Mouse (Mus musculus): ENCODE data around the gene Spaar. TPM values are rescaled to one million over a fixed set of nuclear protein-coding genes. Genes with fewer than 3 reads are reported as not detected.

Gene Spaar
- polyA plus RNA-seq (2016; fragmentation: Nextera tagmentation; extraction: Ambion mirVana), result not detected in 2 replicates

DNA sequence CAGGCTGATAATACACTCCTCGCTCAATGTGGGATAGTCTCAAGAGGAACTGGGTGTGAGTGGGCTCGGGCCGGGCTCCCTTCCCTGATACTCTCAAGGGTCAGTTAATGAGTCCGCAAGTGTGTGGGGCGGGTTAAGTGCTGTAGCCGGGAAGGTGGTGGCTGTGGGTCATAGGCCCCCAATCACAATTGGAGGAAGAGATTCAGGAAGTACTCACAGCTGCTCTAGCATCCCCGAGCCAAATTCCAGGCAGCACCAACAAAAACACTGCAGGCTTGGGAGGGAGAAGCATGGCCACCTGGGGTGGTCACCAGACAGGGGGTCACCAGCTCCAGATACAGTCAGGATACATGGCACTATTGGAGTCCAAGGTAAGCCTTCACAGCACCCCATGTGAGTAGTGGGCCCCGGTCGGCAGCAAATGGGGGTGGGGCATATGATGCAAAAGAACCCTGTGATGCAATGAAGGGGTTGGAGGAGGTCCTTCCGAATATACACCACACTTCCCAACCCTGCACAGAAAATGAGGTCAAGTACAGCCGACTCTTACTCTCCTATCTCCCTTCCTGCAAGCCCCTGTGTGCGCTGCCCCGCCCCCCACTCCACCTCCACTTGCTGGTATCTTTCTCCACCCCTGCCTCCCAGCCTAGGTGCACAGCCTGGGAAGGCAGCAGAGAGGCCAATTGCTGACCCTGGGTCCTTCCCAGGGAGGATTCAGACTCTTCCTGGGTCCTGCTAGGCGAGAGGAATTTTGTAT, at the start of gene Spaar:
Gene Spaar, plus strand, starts transcription at position 241 of the 757 bp plus-strand sequence.
- H3K36me3 ChIP-seq, result no peaks in the 10 kb centered on the region
- H3K27ac ChIP-seq, result no peak within 1 kb of the TSS
- ATAC-seq (ENCODE audit: low FRiP score, low read depth), result no peak
- H3K9me3 ChIP-seq, result no peaks in the 10 kb centered on the region
- H3K4me3 ChIP-seq, result no peak within 1 kb of the TSS
- H3K27me3 ChIP-seq (replicated peaks), result no peaks in the 10 kb centered on the region
- no peak within 1 kb of the TSS for H3K9ac ChIP-seq
- H3K4me2 ChIP-seq (replicated peaks), result no peak within 1 kb of the TSS
- H3K4me1 ChIP-seq, result no peaks in the 10 kb centered on the region
- WGBS, result 71% methylated on average over 14 of the region's 14 CpGs

DNA sequence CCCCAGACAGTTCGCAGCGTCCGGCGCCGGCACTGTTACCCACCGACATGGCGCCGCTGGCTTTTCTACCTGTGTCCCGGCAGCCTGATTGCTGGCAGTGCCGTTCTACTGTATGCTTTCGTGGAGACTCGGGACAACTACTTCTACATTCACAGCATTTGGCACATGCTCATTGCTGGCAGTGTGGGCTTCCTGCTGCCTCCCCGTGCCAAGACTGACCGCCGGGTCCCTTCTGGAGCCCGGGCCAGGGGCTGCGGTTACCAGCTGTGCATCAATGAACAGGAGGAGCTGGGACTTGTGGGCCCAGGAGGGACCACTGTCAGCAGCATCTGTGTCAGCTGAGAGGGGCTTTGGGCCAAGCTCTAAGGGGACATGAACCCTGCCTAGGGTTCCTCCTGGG, 39.8 kb upstream of the Spaar start:
- Histone ChIP-seq H3K9me3 (no peaks in the 10 kb centered on the region), H3K4me1 (no peaks in the 10 kb centered on the region), H3K9ac (no peak overlapping the region), H3K27me3 (replicated peaks) (no peaks in the 10 kb centered on the region), H3K27ac (no peak overlapping the region), H3K4me3 (no peak overlapping the region), H3K4me2 (replicated peaks) (no peak overlapping the region), H3K36me3 (peaks cover 42% of the 10 kb centered on the region)
- ATAC-seq (ENCODE audit: low FRiP score, low read depth), result no peak
- 94% methylated on average over 17 of the region's 17 CpGs for WGBS

DNA sequence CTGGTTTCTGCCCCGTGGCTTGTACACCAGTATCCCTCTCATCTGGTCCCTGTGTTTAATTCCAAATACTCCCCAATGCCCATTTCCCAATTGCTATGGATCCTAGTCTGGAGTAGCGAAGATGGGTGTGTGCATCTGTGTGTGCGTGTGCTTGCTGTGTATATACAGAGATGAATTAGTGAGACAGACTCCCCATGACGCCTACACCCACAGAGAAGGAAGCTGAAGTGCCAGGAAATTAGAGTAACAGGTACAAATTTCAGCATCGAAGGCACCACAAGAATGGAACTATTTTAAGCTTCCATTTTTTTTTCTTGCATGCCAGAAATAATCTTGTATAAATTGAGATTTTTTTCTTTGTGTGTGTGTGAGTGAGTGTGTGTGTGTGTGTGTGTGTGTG, 38.8 kb upstream of the Spaar start:
- no peak overlapping the region for H3K4me3 ChIP-seq
- no peaks in the 10 kb centered on the region for H3K27me3 ChIP-seq (replicated peaks)
- 86% methylated on average over 5 of the region's 5 CpGs for WGBS
- no peaks in the 10 kb centered on the region for H3K9me3 ChIP-seq
- H3K27ac ChIP-seq, result no peak overlapping the region
- H3K4me2 ChIP-seq (replicated peaks), result no peak overlapping the region
- H3K9ac ChIP-seq, result no peak overlapping the region
- peaks cover 32% of the 10 kb centered on the region for H3K36me3 ChIP-seq
- ATAC-seq (ENCODE audit: low FRiP score, low read depth), result no peak
- no peaks in the 10 kb centered on the region for H3K4me1 ChIP-seq

DNA sequence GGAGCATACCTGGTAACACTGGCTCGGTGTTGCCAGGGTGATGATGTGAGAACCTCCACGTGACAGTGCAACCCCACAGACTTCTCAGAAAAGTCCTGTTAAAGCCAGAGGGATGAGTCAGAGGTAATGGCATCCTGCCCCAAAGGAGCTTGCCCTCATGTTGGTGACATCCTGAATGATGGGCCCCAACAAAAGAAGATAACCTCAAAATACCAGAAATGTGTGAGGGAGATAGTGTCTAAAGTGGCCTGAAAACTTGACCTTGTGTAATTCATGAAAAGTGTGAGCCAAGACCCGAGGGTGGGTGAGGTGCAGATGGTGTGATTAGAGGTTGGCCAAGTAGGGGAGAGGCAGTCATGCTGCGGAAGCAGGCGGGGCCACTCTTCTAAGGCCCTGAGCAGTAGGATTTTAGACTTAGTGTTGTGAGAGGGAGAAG, 36.0 kb upstream of the Spaar start:
- Histone ChIP-seq H3K4me1 (no peaks in the 10 kb centered on the region), H3K4me3 (no peak overlapping the region), H3K9ac (no peak overlapping the region), H3K27me3 (replicated peaks) (no peaks in the 10 kb centered on the region), H3K36me3 (peaks cover 19% of the 10 kb centered on the region), H3K4me2 (replicated peaks) (no peak overlapping the region), H3K27ac (no peak overlapping the region), H3K9me3 (no peaks in the 10 kb centered on the region)
- no peak for ATAC-seq (ENCODE audit: low FRiP score, low read depth)
- WGBS, result 81% methylated on average over 5 of the region's 5 CpGs

DNA sequence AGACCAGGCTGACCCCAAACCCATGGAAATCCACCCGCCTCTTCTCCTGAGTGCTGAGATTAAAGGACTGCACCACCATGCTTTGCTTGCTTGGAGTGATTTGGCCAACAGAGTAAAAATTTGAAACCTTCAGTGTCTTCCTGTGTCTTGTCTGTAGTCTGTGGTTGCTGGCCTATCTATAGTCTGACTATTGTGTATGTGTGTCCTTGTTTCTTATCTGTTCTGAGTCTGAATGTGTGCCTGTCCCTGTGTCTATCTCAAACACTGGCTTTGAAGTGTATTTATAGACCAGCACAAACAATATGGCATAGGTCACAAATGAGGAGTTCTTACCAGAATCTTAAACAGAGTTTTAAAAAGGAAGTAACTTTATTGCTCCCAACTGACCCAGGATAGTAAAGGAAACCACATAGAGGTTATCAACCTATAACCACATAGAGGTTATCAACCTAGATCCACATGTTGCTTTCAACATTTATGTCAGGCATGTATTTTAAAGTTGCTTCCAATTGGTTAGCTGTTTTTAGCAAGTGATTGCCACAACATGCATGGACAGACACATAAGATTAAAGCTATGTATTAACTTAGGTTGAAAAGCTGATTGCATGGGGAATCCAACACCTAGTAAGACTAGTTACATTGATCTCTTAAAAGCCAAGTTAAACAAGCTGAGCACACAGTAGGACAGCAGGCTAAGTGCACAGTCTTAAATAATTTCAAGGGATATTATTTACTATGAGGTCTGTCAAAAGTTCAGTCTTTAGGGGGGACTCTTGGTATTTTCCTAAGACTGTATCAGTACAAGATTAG, 35.2 kb upstream of the Spaar start:
- H3K4me3 ChIP-seq, result no peak overlapping the region
- 81% methylated on average over 1 of the region's 1 CpGs for WGBS
- H3K36me3 ChIP-seq, result peaks cover 11% of the 10 kb centered on the region
- no peak overlapping the region for H3K9ac ChIP-seq
- no peak for ATAC-seq (ENCODE audit: low FRiP score, low read depth)
- H3K4me1 ChIP-seq, result no peaks in the 10 kb centered on the region
- no peak overlapping the region for H3K27ac ChIP-seq
- H3K4me2 ChIP-seq (replicated peaks), result no peak overlapping the region
- no peaks in the 10 kb centered on the region for H3K27me3 ChIP-seq (replicated peaks)
- H3K9me3 ChIP-seq, result no peaks in the 10 kb centered on the region

DNA sequence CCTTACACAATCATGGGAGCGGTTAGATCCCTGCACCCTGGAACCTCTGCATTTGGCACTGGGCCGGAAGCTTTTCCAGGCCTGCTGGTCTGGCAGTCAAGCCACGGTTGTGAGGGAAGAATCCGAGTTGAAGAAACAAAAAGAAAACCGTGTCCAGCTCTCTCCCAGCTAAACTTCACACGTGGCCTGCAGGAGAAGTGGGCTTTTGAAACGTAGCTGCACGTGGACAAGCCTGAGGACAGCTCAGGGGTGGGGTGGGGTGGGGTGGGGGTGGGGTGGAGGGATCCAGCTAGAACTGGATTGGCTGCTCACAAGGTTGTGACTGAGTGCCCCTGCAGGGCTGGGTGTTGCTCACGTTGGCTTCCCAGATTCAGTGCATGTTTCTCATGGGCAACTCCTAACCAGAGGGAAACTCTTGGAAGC, 34.6 kb upstream of the Spaar start:
- Histone ChIP-seq H3K27ac (no peak overlapping the region), H3K36me3 (peaks cover 4% of the 10 kb centered on the region; the same call in 1 of the 2 replicates), H3K4me2 (replicated peaks) (no peak overlapping the region), H3K27me3 (replicated peaks) (no peaks in the 10 kb centered on the region), H3K4me1 (no peaks in the 10 kb centered on the region), H3K9me3 (no peaks in the 10 kb centered on the region), H3K9ac (no peak overlapping the region), H3K4me3 (no peak overlapping the region)
- 35% methylated on average over 9 of the region's 9 CpGs for WGBS
- ATAC-seq (ENCODE audit: low FRiP score, low read depth), result no peak

DNA sequence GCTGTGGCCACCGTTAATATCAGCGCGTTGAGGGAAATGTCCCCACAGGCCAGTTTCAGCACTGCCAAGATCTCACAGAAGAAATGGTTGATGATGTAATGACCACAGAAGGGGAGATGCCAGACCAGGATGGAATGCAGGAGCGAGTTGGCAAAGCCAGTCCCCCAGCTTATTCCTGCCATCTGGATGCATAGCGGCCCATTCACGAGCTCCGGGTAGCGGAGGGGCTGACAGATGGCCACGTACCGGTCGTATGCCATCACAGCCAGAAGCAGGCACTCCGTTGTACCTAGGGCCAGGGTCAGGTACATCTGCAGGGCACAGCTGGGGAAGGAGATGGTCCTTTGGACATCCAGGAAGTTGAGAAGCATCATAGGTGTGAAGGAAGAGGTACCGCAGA, 33.3 kb upstream of the Spaar start:
- no peaks in the 10 kb centered on the region for H3K4me1 ChIP-seq
- 90% methylated on average over 13 of the region's 13 CpGs for WGBS
- no peak overlapping the region for H3K4me3 ChIP-seq
- H3K9ac ChIP-seq, result no peak overlapping the region
- no peak for ATAC-seq (ENCODE audit: low FRiP score, low read depth)
- H3K36me3 ChIP-seq, result no peaks in the 10 kb centered on the region
- H3K4me2 ChIP-seq (replicated peaks), result no peak overlapping the region
- H3K27me3 ChIP-seq (replicated peaks), result no peaks in the 10 kb centered on the region
- H3K27ac ChIP-seq, result no peak overlapping the region
- H3K9me3 ChIP-seq, result no peaks in the 10 kb centered on the region

DNA sequence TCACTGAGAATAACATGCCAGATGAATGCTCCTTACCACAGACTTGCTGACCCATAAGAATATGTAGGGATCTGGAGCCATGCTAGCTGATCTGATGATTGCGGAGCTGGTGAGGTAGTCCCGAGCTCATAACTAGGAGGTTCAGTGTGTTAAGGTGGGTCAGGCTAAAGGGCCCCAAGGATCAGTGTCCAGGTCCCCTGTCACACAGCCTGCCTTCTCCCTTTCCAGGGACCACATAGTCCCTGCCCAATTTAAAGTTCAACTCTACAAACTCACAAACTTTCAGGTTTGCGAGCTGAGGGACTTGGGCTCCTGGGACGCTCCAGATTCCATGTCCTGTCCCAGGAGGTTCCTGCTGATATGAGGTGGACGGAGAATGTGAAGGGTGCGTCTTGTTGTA, 29.1 kb upstream of the Spaar start, which contains the start of gene Olfr70:
Gene Olfr70, minus strand, starts transcription at position 101 of the 400 bp plus-strand sequence.
- Histone ChIP-seq H3K27me3 (replicated peaks) (no peaks in the 10 kb centered on the region), H3K36me3 (no peaks in the 10 kb centered on the region), H3K9me3 (no peaks in the 10 kb centered on the region), H3K4me1 (no peaks in the 10 kb centered on the region), H3K27ac (no peak within 1 kb of the TSS), H3K4me2 (replicated peaks) (no peak within 1 kb of the TSS), H3K9ac (no peak within 1 kb of the TSS), H3K4me3 (no peak within 1 kb of the TSS)
- ATAC-seq (ENCODE audit: low FRiP score, low read depth), result no peak
- 93% methylated on average over 6 of the region's 6 CpGs for WGBS

DNA sequence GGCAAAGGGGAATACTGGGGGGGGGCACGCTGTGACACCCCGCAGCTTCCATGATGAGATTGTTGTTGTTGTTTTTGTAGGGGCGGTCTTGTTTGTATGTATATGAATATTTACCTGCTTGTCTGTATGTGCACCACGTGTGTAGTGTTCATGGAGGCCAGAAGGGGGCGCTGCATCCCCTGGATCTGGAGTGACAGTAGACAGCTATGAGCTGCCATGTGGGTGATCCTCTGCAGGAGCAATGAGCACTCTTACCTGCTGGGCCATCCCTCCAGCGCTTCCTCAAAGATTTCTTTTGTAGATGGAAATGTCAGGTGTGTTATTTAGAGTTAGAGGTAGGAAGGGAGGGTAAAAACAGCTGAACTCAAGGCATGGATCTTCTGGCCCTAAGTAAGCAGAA, 26.4 kb upstream of the Spaar start:
- Histone ChIP-seq H3K9ac (no peak overlapping the region), H3K4me3 (no peak overlapping the region), H3K27me3 (replicated peaks) (no peaks in the 10 kb centered on the region), H3K4me1 (no peaks in the 10 kb centered on the region), H3K9me3 (no peaks in the 10 kb centered on the region), H3K4me2 (replicated peaks) (no peak overlapping the region), H3K27ac (no peak overlapping the region), H3K36me3 (no peaks in the 10 kb centered on the region)
- 76% methylated on average over 6 of the region's 6 CpGs for WGBS
- ATAC-seq (ENCODE audit: low FRiP score, low read depth), result no peak

DNA sequence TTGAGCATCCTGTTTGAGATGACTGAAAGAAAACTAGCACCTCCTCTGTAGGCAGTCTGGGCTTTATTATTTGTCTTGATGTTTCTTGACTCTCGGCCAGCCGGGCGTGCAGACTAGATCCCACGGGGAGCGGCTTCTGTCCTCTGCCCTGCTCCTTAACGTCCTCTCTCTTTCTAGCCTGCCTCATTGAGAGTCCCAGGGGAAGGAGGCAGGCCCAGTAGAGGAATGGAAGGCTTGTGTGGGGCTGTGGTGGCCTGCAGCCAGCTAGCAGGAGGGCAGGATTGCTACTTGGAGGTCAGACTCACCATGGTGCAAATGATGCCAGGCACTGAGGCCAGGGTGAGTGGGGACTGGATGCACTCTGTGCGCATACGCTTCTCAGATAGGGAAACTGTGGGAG, 26.0 kb upstream of the Spaar start:
- Histone ChIP-seq H3K4me1 (no peaks in the 10 kb centered on the region), H3K36me3 (no peaks in the 10 kb centered on the region), H3K9me3 (no peaks in the 10 kb centered on the region), H3K9ac (no peak overlapping the region), H3K27ac (no peak overlapping the region), H3K4me2 (replicated peaks) (no peak overlapping the region), H3K27me3 (replicated peaks) (no peaks in the 10 kb centered on the region), H3K4me3 (no peak overlapping the region)
- 84% methylated on average over 8 of the region's 8 CpGs for WGBS
- no peak for ATAC-seq (ENCODE audit: low FRiP score, low read depth)

DNA sequence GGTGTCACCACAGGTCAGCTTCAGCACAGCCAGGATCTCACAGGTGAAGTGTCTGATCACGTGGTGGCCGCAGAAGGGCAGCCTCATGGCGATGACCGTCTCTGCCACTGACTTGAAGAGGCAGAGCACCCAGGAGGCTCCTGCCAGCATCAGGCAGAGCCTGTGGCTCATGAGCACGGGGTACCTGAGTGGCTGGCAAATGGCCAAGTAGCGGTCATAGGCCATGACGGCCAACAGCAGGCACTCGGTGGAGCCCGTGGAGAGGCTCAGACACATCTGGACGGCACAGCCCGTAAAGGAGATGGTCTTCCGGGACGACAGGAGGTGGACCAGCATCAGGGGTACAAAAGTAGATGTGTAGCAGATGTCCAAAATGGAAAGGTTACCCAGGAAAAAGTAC, 23.8 kb upstream of the Spaar start:
- Histone ChIP-seq H3K27me3 (replicated peaks) (0 out of 2 replicates have a peak, but pooled peaks cover 3% of the 10 kb centered on the region), H3K4me1 (no peaks in the 10 kb centered on the region), H3K4me3 (no peak overlapping the region), H3K36me3 (no peaks in the 10 kb centered on the region), H3K27ac (no peak overlapping the region), H3K9me3 (no peaks in the 10 kb centered on the region), H3K9ac (no peak overlapping the region), H3K4me2 (replicated peaks) (no peak overlapping the region)
- no peak for ATAC-seq (ENCODE audit: low FRiP score, low read depth)
- WGBS, result 82% methylated on average over 13 of the region's 13 CpGs

DNA sequence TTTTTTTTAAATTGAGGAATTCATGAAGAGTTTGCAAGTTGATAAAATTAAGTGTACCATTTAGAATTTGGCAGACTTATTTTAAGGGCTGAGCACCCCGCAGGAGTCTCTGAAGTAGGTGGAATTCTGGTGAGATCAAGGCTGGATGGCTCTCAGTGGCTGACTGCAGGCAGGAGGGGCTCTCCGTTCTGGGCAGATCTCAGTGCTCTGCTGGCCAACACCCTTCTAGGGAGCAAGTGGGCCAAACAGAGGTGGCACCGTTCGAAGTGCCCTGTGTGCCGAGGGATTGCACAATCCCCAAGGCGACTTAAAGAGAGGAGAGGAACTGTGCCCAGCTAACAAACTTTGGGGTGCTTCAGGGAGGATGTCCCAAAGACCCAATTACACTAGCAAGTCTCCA, 20.0 kb upstream of the Spaar start, which contains the start of gene Olfr71:
Gene Olfr71, minus strand, starts transcription at position 387 of the 400 bp plus-strand sequence.
- Histone ChIP-seq H3K9me3 (no peaks in the 10 kb centered on the region), H3K27me3 (replicated peaks) (0 out of 2 replicates have a peak, but pooled peaks cover 3% of the 10 kb centered on the region), H3K4me2 (replicated peaks) (no peak within 1 kb of the TSS), H3K9ac (no peak within 1 kb of the TSS), H3K4me3 (no peak within 1 kb of the TSS), H3K27ac (no peak within 1 kb of the TSS), H3K4me1 (0 out of 2 replicates have a peak, but pooled peaks cover 2% of the 10 kb centered on the region), H3K36me3 (no peaks in the 10 kb centered on the region)
- ATAC-seq (ENCODE audit: low FRiP score, low read depth), result no peak
- WGBS, result 84% methylated on average over 6 of the region's 6 CpGs

Measured in neural tube, embryonic 12.5 days (tissue).